Mouse (Mus musculus): ENCODE measurements around the gene Smpd2. TPM values are rescaled to one million over a fixed set of nuclear protein-coding genes. Genes with fewer than 3 reads are reported as not detected.

Smpd2 gene
- polyA plus RNA-seq, 1 experiment, result 41.5 TPM

DNA sequence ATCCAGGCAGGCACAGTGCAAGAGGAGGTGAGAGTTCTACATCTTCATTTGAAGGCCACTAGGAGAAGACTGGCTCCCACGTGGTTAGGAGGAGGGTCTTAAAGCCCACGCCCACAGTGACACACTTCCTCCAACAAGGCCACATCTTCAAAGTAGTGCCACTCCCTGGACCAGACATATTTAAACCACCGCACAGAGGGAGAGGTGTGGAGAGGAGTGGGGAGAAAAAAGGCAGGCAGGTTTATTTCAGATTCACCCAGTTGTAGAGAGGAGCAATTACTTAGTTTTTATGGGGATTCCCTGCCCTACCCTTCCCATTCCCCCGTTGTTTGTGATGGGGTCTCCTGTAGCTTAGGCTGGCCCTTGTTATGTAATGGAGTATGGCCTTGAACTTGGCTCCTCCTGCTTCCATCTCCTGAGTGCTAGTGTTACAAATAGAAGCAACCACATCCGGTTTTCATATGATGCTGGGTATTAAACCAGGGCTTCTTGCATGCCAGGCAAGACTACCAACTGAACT, 17.1 kb downstream of the Smpd2 start:
- TF ChIP-seq CTCF (IDR thresholded peaks at IDR 0.05; ENCODE audit: borderline replicate concordance, extremely low read depth, insufficient read depth, insufficient read length) (no peak), POLR2A (IDR thresholded peaks at IDR 0.05; ENCODE audit: borderline replicate concordance, extremely low read depth, insufficient read depth, insufficient read length, poor library complexity, severe bottlenecking) (no peak)
- no peak for DNase-seq (ENCODE audit: low read depth)

- no peak for DNase-seq (ENCODE audit: low read depth)
- TF ChIP-seq POLR2A (IDR thresholded peaks at IDR 0.05; ENCODE audit: borderline replicate concordance, extremely low read depth, insufficient read depth, insufficient read length, poor library complexity, severe bottlenecking) (no peak), CTCF (IDR thresholded peaks at IDR 0.05; ENCODE audit: borderline replicate concordance, extremely low read depth, insufficient read depth, insufficient read length) (no peak)
Observed at GRCm38 (mm10) chr10:41472534-41472933, 17.6 kb downstream of the Smpd2 start.

- TF ChIP-seq CTCF (IDR thresholded peaks at IDR 0.05; ENCODE audit: borderline replicate concordance, extremely low read depth, insufficient read depth, insufficient read length) (no peak), POLR2A (IDR thresholded peaks at IDR 0.05; ENCODE audit: borderline replicate concordance, extremely low read depth, insufficient read depth, insufficient read length, poor library complexity, severe bottlenecking) (no peak)
Observed at GRCm38 (mm10) chr10:41470693-41471092, 19.5 kb downstream of the Smpd2 start.

GRCm38 (mm10) chr10:41467325-41467724, 22.8 kb downstream of the Smpd2 start:
- no peak for DNase-seq (ENCODE audit: low read depth)
- TF ChIP-seq POLR2A (IDR thresholded peaks at IDR 0.05; ENCODE audit: borderline replicate concordance, extremely low read depth, insufficient read depth, insufficient read length, poor library complexity, severe bottlenecking), result no peak
- no peak for TF ChIP-seq CTCF (IDR thresholded peaks at IDR 0.05; ENCODE audit: borderline replicate concordance, extremely low read depth, insufficient read depth, insufficient read length)

More at GRCm38 (mm10) chr10:41470693-41471092, 19.5 kb downstream of the Smpd2 start:
- DNase-seq (ENCODE audit: low read depth), result no peak

GRCm38 (mm10) chr10:41464401-41464955, 25.7 kb downstream of the Smpd2 start:
- TF ChIP-seq POLR2A (IDR thresholded peaks at IDR 0.05; ENCODE audit: borderline replicate concordance, extremely low read depth, insufficient read depth, insufficient read length, poor library complexity, severe bottlenecking) (no peak), CTCF (IDR thresholded peaks at IDR 0.05; ENCODE audit: borderline replicate concordance, extremely low read depth, insufficient read depth, insufficient read length) (no peak)
- DNase-seq (ENCODE audit: low read depth), result no peak

DNA sequence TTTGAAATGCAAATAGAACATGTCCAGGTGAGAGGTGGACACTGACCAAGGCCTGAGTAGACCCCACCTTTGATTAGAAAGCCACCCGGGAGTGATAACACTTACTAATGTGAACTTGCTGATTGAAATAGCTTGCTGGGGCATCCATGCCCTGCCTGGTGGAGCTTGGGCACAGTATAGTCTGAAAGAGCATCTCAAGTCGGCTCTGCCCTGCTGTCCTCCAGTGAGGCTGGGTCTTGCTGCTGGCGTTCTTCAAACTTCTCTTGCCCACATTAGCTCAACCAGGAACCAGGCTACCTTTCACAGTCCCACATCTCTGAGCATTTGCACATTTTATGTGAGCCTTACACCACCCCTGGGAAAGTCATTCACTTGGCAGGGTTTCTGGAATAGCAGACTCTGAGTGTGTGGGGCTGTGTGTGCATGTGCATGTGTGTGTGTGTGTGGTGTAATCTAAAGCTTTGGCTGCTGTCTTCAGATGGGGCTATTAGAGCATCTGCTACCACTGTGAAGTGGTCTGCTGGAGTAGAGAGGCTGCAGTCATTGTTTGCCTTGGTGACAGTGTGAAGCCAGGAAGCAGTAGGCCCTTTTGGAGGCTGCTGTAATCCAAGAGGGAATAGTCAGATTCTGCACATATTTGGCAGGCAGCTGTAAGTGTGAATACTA, 29.0 kb downstream of the Smpd2 start:
- TF ChIP-seq POLR2A (IDR thresholded peaks at IDR 0.05; ENCODE audit: borderline replicate concordance, extremely low read depth, insufficient read depth, insufficient read length, poor library complexity, severe bottlenecking) (no peak), CTCF (IDR thresholded peaks at IDR 0.05; ENCODE audit: borderline replicate concordance, extremely low read depth, insufficient read depth, insufficient read length) (no peak)
- DNase-seq (ENCODE audit: low read depth), result no peak

GRCm38 (mm10) chr10:41460501-41460900, 29.7 kb downstream of the Smpd2 start:
- peak; percentile 33 for DNase-seq (ENCODE audit: low read depth)
- TF ChIP-seq POLR2A (IDR thresholded peaks at IDR 0.05; ENCODE audit: borderline replicate concordance, extremely low read depth, insufficient read depth, insufficient read length, poor library complexity, severe bottlenecking) (no peak), CTCF (IDR thresholded peaks at IDR 0.05; ENCODE audit: borderline replicate concordance, extremely low read depth, insufficient read depth, insufficient read length) (no peak)

DNA sequence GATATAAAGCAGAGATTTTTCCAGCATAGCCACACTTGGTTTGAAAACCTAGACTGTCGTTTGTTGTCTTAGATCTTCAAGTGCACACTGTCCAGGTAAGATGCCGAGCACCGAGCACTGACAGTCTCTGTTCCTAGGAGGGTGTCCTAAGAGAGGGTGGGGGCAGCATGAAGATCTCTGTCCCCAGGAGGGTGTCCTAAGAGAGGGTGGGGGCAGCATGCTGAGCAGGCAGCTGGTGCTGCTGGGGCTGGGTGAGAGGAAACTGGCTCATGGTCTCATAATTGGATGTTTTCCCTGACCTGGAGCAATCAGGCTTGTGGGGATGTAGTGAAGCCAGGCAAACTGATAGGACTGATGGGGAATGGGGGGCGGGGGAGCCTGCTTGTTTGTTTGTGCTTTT, 30.2 kb downstream of the Smpd2 start:
- DNase-seq (ENCODE audit: low read depth), result no peak
- no peak for TF ChIP-seq CTCF (IDR thresholded peaks at IDR 0.05; ENCODE audit: borderline replicate concordance, extremely low read depth, insufficient read depth, insufficient read length)
- TF ChIP-seq POLR2A (IDR thresholded peaks at IDR 0.05; ENCODE audit: borderline replicate concordance, extremely low read depth, insufficient read depth, insufficient read length, poor library complexity, severe bottlenecking), result no peak

- TF ChIP-seq POLR2A (IDR thresholded peaks at IDR 0.05; ENCODE audit: borderline replicate concordance, extremely low read depth, insufficient read depth, insufficient read length, poor library complexity, severe bottlenecking), result no peak
- no peak for TF ChIP-seq CTCF (IDR thresholded peaks at IDR 0.05; ENCODE audit: borderline replicate concordance, extremely low read depth, insufficient read depth, insufficient read length)
- DNase-seq (ENCODE audit: low read depth), result no peak
Observed at GRCm38 (mm10) chr10:41452791-41453190, 37.4 kb downstream of the Smpd2 start.

DNA sequence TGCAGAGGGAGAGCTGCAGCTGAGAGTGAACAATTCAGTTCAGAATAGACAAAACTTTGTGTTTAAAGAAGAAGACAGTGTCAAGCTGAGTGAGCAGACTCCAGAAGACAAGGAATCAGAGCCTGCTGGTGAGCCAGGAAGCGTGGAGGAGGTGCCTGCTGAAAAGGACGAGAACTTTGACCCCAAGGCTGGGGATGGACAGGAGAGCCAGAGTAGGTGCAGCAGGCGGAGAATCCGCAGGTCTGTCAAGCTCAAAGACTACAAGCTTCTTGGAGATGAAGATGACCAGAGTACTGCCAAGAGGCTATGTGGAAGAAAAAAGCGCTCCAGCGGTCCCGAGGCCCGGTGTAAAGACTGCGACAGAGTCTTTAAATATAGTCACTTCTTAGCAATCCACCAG, 38.5 kb downstream of the Smpd2 start:
- no peak for DNase-seq (ENCODE audit: low read depth)
- TF ChIP-seq POLR2A (IDR thresholded peaks at IDR 0.05; ENCODE audit: borderline replicate concordance, extremely low read depth, insufficient read depth, insufficient read length, poor library complexity, severe bottlenecking), result no peak
- TF ChIP-seq CTCF (IDR thresholded peaks at IDR 0.05; ENCODE audit: borderline replicate concordance, extremely low read depth, insufficient read depth, insufficient read length), result no peak

- no peak for TF ChIP-seq POLR2A (IDR thresholded peaks at IDR 0.05; ENCODE audit: borderline replicate concordance, extremely low read depth, insufficient read depth, insufficient read length, poor library complexity, severe bottlenecking)
- TF ChIP-seq CTCF (IDR thresholded peaks at IDR 0.05; ENCODE audit: borderline replicate concordance, extremely low read depth, insufficient read depth, insufficient read length), result no peak
- no peak for DNase-seq (ENCODE audit: low read depth)
Observed at GRCm38 (mm10) chr10:41450780-41451522, 39.2 kb downstream of the Smpd2 start.
